Mouse (Mus musculus): ENCODE data around the gene Gstp3.

- no peak for TF ChIP-seq CTCF (IDR thresholded peaks at IDR 0.05; ENCODE audit: extremely low read depth, insufficient read depth, low read length)
- TF ChIP-seq POLR2A (IDR thresholded peaks at IDR 0.05; ENCODE audit: extremely low read depth, insufficient read depth, low read length), result no peak
Observed at GRCm38 (mm10) chr19:4055216-4055946, 4.0 kb downstream of the Gstp3 start.
